Mouse (Mus musculus) skeletal muscle tissue, adult 2 months (tissue): ENCODE data around the gene Capzb.

Experiments
- DNase-seq: peaks from one replicate; pipeline ENCODE4 v3.0.0-alpha.2; 2012; ENCODE audit warnings: low read depth, low spot score

Gene Capzb

GRCm38 (mm10) chr4:139234261-139234660 is 41.6 kb downstream of the Capzb start:
- no peak for DNase-seq

- no peak for DNase-seq
These were observed 42.9 kb downstream of the Capzb start for GRCm38 (mm10) chr4:139235556-139235955.

GRCm38 (mm10) chr4:139238612-139239011 is 45.9 kb downstream of the Capzb start:
- no peak for DNase-seq

- DNase-seq, result no peak
These were observed 47.6 kb downstream of the Capzb start for GRCm38 (mm10) chr4:139240334-139240733.

DNA sequence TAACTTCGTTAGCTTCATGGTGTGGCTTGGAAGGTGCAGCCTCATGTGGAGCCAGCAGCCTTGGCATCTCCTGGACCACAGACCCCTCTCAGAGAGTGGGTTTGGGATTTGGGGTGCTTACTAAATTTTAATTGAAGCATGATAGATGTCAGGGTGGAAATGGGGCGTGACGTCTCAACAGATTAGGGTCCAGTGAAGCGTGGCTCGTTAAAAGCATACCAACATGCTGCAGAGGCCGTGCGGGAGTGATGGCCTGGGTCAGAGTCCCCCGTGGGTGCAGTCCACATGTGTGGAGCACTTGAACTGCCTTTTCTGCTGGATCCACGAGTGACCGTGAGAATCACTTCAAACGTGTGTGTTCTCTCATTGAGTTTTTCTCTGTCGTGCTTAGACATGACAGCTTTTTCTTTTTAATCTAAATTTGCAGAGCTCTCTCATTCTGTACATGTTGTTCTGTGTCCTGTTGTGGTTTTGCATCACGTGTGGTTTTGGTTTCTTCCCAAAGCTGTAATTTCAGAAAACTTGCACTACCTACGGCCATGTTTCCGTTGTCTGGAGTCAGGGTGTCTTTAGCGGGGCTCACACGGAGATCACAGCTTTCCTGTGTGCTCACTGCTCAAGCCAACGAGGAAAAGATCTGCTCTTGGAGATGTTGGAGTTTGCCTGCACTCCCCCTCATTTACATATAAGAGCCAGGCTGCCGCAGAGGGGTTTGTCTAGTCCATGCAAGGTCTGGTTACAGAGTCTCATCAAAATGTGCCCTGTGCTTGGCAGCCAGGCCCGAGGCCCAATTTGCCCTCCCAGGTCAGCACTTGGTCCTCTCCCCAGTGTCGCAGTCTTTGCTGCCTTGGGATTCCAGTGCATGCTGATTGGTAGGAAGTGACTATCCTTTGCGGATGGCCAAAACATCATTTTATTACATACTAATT is 49.2 kb downstream of the Capzb start:
- no peak for DNase-seq

DNA sequence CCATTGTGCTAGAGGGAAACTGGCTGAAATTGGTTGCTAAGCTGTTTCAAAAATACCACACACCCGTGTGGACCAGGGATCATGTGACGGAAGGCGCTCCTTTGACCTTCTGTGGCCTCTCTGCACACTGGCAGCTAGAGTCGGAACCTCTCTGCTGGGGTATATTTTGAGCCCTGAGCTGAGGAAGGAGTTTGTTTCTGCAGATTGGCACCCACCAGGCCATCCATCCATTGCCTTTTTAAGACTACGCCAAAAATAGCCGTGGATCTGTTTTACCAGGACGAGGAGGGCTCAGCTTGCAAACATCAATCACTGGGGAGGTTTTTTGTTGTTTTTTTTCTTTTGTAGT is 49.9 kb downstream of the Capzb start:
- peak; percentile 87 for DNase-seq

DNA sequence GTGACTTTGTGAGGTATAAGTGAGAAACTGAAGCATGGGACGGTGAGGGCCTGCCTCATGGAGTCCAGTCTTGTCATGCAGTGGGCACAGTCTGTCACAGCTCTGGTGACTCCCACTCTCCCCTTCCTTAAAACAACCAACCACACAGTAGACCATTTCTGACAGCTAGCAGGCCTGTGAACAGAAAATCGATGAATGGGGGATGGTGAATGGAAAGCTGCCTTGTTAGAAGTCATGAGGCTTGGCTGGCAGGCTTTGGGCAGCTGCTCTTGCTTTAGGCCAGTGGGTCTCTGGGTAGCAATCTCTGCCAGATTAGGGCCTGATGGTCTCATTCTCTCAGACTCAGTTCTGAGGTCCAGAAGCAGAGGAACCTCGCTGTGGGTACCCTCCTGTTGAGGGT is 51.5 kb downstream of the Capzb start:
- DNase-seq, result no peak

- no peak for DNase-seq
These were observed 52.1 kb downstream of the Capzb start for GRCm38 (mm10) chr4:139244766-139245165.

- DNase-seq, result peak; percentile 67
These were observed 52.8 kb downstream of the Capzb start for GRCm38 (mm10) chr4:139245534-139245933.

GRCm38 (mm10) chr4:139246130-139246877 is 53.6 kb downstream of the Capzb start:
- DNase-seq, result peak; percentile 73

DNA sequence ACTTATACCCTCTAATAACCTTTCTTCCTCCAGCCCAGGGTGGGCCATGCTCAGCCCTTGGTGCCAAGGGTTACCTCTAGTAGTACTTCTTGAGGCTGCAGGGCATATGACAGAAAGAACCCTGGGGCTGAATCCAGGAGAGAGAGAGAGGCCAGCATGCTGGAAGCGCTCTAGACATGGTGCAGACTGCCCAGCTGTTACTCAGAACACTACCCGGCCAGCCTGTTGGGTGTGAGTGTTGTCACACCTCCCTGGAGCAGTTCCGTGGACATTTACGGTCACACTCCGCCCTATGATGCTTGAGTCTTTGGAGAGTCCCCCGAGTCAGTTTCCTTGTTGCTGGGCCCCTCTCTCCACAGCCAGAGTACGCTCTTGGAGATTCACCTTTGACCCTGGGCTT is 55.3 kb downstream of the Capzb start:
- no peak for DNase-seq

GRCm38 (mm10) chr4:139248736-139249135 is 56.0 kb downstream of the Capzb start:
- no peak for DNase-seq

- DNase-seq, result no peak
These were observed 57.3 kb downstream of the Capzb start for GRCm38 (mm10) chr4:139250043-139250442.

- DNase-seq, result no peak
These were observed 58.2 kb downstream of the Capzb start for GRCm38 (mm10) chr4:139250886-139251285.

DNA sequence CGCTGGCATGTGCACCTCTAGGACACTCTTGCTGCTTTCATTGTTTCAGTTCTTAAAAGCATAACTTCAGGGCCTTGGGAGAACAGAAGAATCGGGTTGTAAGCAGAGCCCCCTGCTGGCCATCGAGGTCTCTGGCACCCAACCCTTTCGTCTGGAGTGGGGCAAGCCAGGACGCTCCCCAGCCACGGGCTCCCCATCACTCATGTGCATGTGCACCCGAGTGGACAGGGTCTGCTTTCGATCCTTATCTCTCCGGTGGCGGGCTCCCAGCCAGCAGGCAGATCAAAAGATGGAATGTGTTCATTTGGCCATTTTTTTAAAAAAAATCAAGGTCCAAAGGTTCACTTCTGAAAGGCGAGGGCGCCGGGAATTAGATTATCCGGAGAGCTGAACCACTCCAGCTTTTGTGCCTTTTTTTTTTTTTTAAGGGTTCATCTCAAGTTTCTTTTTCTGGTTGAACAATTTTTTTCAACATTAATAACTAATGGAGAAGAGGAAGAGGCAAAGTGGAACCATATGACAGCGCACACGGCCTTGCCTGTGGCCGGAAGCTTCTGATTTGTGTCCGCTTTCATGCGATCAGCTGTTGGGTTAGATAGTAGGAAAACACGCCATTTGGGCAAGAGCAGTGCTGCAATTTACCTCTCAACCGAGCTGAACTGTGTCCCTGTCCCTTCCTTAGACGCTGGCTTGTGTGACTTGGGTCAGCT is 59.5 kb downstream of the Capzb start:
- peak; percentile 74 for DNase-seq

DNA sequence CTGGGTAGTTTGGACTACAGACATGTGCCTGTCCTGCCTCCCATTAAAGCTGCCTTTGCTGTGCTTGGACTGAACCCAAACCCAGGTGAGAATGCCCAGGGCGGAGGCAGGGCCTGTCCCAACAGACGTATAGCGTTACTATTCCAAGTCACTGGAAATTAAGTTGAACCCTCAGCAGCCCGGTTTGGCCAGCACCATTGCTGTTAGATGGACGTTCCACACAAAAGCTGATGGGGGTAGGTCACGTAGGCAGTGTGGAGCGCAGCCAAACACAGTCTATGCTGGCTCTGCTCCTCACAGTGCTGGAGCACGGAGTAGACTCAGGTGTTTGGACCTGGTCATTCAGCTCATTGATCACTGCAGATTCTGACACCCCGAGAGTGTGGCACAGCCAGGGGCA is 60.5 kb downstream of the Capzb start:
- DNase-seq, result no peak

DNA sequence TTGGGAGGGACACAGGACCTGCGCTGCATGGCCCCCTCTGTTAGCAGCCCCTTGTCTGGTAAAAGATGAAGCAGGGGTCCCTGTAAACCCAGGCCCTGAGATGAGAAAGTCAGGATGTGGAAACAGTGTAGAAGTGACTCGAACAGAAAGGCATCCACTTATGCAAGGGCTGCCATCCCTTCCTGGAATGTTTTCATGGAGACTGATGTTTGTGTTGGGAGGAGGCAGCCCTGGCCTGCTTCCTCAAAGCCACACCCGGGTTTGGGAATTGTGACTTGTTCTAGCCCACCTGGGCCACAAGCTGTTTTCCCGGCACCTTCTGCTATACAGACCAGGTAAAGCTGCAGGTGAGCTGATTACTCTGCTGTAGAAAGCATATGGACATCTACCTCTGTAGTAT is 63.4 kb downstream of the Capzb start:
- DNase-seq, result no peak

GRCm38 (mm10) chr4:139256708-139257107 is 64.0 kb downstream of the Capzb start:
- DNase-seq, result no peak

DNA sequence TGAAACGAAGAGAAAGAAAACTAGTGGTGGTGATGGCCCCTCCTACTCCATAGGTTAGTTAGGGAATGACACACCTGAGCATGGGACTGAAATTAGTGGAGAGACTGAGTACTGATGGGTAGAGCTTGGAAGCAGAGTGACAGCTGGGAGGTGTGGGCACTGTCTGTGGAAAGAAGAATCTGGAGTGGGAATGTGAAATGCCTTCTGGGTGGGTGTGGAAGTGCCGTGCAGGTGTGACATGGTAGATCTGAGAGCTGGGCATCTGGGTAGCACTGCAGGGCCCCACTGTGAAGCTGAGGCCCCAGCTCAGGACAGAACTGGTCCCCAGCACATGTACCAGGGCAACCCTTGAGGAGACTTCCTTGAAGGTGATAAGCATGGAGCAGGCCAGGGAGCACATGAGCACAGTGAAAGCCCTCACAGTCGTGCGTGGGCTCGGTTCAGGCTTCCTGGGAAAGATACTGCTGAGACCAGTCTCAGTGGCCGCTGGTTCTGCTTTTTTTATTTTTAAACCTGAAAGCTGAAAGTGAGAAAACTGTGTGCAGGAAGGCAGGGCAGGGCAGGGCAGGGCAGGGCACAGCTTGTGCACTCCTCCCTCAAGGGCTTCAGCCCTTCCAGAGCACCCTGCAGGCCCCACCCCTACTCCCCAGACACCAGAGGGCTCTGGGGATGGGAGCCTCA is 66.1 kb downstream of the Capzb start:
- DNase-seq, result no peak

- DNase-seq, result no peak
These were observed 66.7 kb downstream of the Capzb start for GRCm38 (mm10) chr4:139259302-139259871.

DNA sequence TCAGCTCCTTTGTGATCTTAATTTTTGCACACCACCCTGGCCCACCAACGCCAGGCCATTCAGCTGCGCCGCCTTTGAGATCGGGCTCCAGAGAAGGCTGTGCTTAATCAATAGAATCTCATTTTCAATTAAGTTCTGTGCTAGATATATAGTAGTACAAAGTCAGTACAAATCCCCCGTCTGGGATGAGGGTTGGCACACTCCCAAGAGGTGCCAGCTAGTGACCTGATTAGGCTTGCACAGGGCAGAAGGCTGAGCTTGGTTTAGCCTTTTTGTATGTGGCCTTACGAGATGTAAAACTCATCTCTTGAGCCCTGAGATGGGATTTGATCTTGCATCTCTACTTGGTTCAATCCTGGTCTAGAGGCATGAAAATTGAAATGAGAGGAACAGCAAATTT is 70.3 kb downstream of the Capzb start:
- no peak for DNase-seq
